Mouse (Mus musculus) spleen, adult 2 months (tissue): ENCODE results near the gene Gpr176. TPM values are rescaled to one million over a fixed set of nuclear protein-coding genes. Genes with fewer than 3 reads are reported as not detected.

ENCODE experiments used
- DNase-seq, 2 experiments: peaks; one replicate each; pipeline versions ENCODE4 v3.0.0 to v3.0.0-alpha.2; 2012 to 2021; ENCODE audit warnings: low spot score in 2 of 2, low read depth in 1 of 2
- H3K27ac ChIP-seq: fragments of 200-500 bp; 2 replicates; pipeline ENCODE4 v1.5.1; 2012; ENCODE audit warnings: low read length, inconsistent platforms; ENCODE audit not compliant: insufficient read depth
- H3K27me3 ChIP-seq: fragments of 200-500 bp; 2 replicates; pipeline ENCODE4 v1.6.1; 2012; ENCODE audit warnings: mild to moderate bottlenecking, moderate library complexity, low read length, inconsistent platforms; ENCODE audit not compliant: control insufficient read depth, insufficient read depth
- H3K36me3 ChIP-seq: fragments of 200-500 bp; 2 replicates; pipeline ENCODE4 v1.6.1; 2012; ENCODE audit warnings: mild to moderate bottlenecking, low read length, inconsistent platforms; ENCODE audit not compliant: control insufficient read depth, insufficient read depth
- H3K4me1 ChIP-seq: fragments of 200-500 bp; 2 replicates; pipeline ENCODE4 v1.6.1; 2011; ENCODE audit warnings: inconsistent platforms; ENCODE audit not compliant: control insufficient read depth, insufficient read depth, insufficient read length
- H3K4me3 ChIP-seq: fragments of 200-500 bp; 2 replicates; pipeline ENCODE4 v1.5.1; 2011; ENCODE audit warnings: mild to moderate bottlenecking, inconsistent platforms; ENCODE audit not compliant: insufficient read depth, insufficient read length; ENCODE audit errors: extremely low read depth
- CTCF ChIP-seq: fragments of 200-500 bp; IDR thresholded peaks from 2 replicates; pipeline ENCODE4 v1.5.1; 2011; ENCODE audit warnings: mild to moderate bottlenecking, inconsistent platforms; ENCODE audit not compliant: insufficient read depth, insufficient read length, insufficient replicate concordance; ENCODE audit errors: extremely low read depth
- POLR2A ChIP-seq: fragments of 200-500 bp; IDR thresholded peaks from 2 replicates; pipeline ENCODE4 v1.6.1; 2011; ENCODE audit warnings: low read depth, low read length, inconsistent platforms
- WGBS: fragments of 180-500 bp; shearing (Covaris S2); methylation state at CpG from one replicate; pipeline ENCODE4 v1.1.7; 2018; 5-methylcytosine and 5-hydroxymethylcytosine counted together
- polyA plus RNA-seq: library from polyadenylated mRNA; depleted of rRNA; stranded (reverse); fragments of >200 nt; gene quantifications from 2 replicates; pipeline ENCODE4 v1.2.3, GENCODE M21; 2012

Gpr176 gene
- polyA plus RNA-seq, 1 experiment = 1.3 TPM

- Histone ChIP-seq H3K27me3 (peaks cover 12% of the 10 kb centered on the region), H3K36me3 (no peaks in the 10 kb centered on the region), H3K4me1 (peaks cover 8% of the 10 kb centered on the region), H3K4me3 (peak overlapping the region; percentile 54), H3K27ac (no peak overlapping the region)
- 3% methylated on average over 41 of the region's 43 CpGs for WGBS
- DNase-seq = peak; percentile 82 to 87
- no peak for TF ChIP-seq POLR2A
- no peak for TF ChIP-seq CTCF
Measured at GRCm38 (mm10) chr2:118373572-118374279, 507 bp upstream of the Gpr176 start.

DNA sequence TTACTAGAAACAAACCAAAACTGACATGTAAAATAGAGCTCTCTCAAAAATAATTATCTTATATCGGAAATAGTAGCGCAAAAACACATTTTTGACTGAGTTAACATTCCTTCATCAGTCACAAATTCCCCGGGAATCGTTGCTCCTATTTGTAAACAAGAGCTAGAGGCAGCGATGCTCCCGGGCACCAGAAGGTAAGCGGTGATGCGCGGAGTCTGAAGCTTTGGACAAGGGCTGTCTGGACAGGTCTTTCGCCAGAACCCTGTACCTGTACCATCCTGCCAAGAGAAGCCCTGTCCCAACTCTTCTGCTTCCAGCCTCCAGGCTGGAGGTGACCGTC, 688 bp downstream of the Gpr176 start:
- H3K4me3 ChIP-seq = peak overlapping the region; percentile 54; the same call in 1 of the 2 replicates
- no peak overlapping the region for H3K27ac ChIP-seq
- no peak for DNase-seq
- H3K36me3 ChIP-seq = no peaks in the 10 kb centered on the region
- H3K4me1 ChIP-seq = peaks cover 8% of the 10 kb centered on the region
- 17% methylated on average over 11 of the region's 11 CpGs for WGBS
- peaks cover 12% of the 10 kb centered on the region for H3K27me3 ChIP-seq
- TF ChIP-seq CTCF (no peak), POLR2A (no peak)

DNA sequence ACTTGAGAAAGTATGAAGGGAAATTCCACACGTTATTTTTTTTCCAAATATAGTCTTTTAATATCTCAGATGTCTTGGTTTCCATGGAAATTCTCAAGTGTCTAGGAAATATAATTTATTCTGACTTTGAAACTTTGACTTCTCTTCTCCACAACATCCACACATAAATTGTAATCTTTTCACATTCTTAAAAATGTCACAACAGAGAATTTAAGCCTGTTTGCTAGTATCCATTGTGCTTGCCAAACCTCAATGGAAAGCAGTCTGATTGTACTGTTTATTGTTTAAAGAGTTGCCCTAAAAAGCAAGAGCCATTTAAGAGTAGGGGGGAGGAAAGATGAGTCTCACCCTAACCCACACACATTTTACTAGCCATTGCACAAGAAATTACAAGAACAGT, 1.4 kb downstream of the Gpr176 start:
- H3K36me3 ChIP-seq = no peaks in the 10 kb centered on the region
- no peak overlapping the region for H3K27ac ChIP-seq
- 39% methylated on average over 1 of the region's 1 CpGs for WGBS
- TF ChIP-seq CTCF (no peak), POLR2A (no peak)
- no peak overlapping the region for H3K4me3 ChIP-seq
- H3K4me1 ChIP-seq = peaks cover 8% of the 10 kb centered on the region
- H3K27me3 ChIP-seq = peaks cover 12% of the 10 kb centered on the region
- no peak for DNase-seq

DNA sequence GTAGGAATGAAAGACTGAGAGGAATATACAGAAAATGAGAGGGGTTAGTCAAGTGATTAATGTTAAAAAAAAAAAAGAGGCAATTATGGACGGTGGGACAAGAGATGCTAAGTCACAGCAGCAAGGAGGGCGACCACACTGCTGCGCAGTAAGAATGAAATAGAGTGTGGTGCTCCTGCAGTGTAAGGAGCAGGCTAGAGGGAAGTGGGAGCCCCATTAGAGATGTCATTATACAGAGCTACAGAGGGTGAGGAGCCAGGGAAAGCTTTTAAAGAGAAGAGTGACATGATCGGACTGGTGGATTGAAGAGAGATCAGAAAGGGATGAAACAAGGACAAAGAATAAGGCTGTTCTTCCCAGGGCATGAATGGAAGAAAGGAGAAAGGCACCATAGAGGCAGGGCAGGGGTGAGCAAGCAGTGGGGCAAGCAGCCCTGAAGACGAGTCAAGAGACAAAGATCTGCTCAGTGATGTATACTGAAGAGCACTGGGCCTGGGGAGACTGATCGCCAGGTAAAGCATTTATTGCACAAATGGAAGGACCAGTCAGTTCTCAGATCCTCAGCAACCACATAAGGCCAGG, 18.0 kb downstream of the Gpr176 start:
- Histone ChIP-seq H3K4me1 (no peaks in the 10 kb centered on the region; the same call in 1 of the 2 replicates), H3K36me3 (no peaks in the 10 kb centered on the region), H3K4me3 (no peak overlapping the region), H3K27ac (no peak overlapping the region), H3K27me3 (no peaks in the 10 kb centered on the region)
- TF ChIP-seq POLR2A = no peak
- no peak for TF ChIP-seq CTCF
- WGBS = 85% methylated on average over 6 of the region's 6 CpGs
- DNase-seq = no peak

- Histone ChIP-seq H3K27ac (no peak overlapping the region), H3K27me3 (no peaks in the 10 kb centered on the region), H3K4me3 (no peak overlapping the region), H3K36me3 (no peaks in the 10 kb centered on the region), H3K4me1 (no peaks in the 10 kb centered on the region; the same call in 1 of the 2 replicates)
- DNase-seq = no peak
- WGBS = 47% methylated on average over 4 of the region's 4 CpGs
- TF ChIP-seq POLR2A (no peak), CTCF (no peak)
Measured at GRCm38 (mm10) chr2:118353916-118354403, 19.3 kb downstream of the Gpr176 start.

GRCm38 (mm10) chr2:118353498-118353897, 19.7 kb downstream of the Gpr176 start:
- Histone ChIP-seq H3K4me3 (no peak overlapping the region), H3K27me3 (no peaks in the 10 kb centered on the region)
- WGBS = 7% methylated on average over 4 of the region's 4 CpGs

GRCm38 (mm10) chr2:118345535-118345934, 27.7 kb downstream of the Gpr176 start:
- Histone ChIP-seq H3K36me3 (no peaks in the 10 kb centered on the region), H3K27ac (no peak overlapping the region), H3K27me3 (no peaks in the 10 kb centered on the region), H3K4me3 (no peak overlapping the region), H3K4me1 (no peaks in the 10 kb centered on the region)
- WGBS = 86% methylated on average over 1 of the region's 1 CpGs
- TF ChIP-seq CTCF (no peak), POLR2A (no peak)
- DNase-seq = no peak

More at GRCm38 (mm10) chr2:118353498-118353897, 19.7 kb downstream of the Gpr176 start:
- DNase-seq = no peak
- no peak overlapping the region for H3K27ac ChIP-seq
- TF ChIP-seq POLR2A = no peak
- no peak for TF ChIP-seq CTCF
- no peaks in the 10 kb centered on the region; the same call in 1 of the 2 replicates for H3K4me1 ChIP-seq
- H3K36me3 ChIP-seq = no peaks in the 10 kb centered on the region
